Mouse (Mus musculus) bone marrow, adult 2 months (tissue): ENCODE measurements around the gene 2210408I21Rik.

Experiments
- CTCF ChIP-seq: fragments of 200-500 bp; IDR thresholded peaks from 2 replicates; pipeline ENCODE4 v1.5.1; 2011; ENCODE audit warnings: low read length, control low read depth; ENCODE audit not compliant: control insufficient read depth, insufficient read depth
- POLR2A ChIP-seq: fragments of 200-500 bp; IDR thresholded peaks from 2 replicates; pipeline ENCODE4 v1.6.1; 2011; ENCODE audit warnings: low read depth, mild to moderate bottlenecking, control low read depth, low read length, borderline replicate concordance; ENCODE audit not compliant: control insufficient read depth

- TF ChIP-seq CTCF (no peak), POLR2A (no peak)
Observed at GRCm38 (mm10) chr13:77221072-77221471, 85.7 kb downstream of the 2210408I21Rik start.
